Mouse (Mus musculus): ENCODE results near the gene AU022751. TPM values are rescaled to one million over a fixed set of nuclear protein-coding genes. Genes with fewer than 3 reads are reported as not detected.

The AU022751 gene
- polyA plus RNA-seq, 1 experiment from 2014 or later: not detected

Small RNA genes lying within 50 kb of the gene (microRNA-seq; reads per million reads assigned to microRNA genes)
- not detected for gene Gm27360

Other genes with a start within 250 kb of the AU022751 start
- gene Nudt11, start 36.0 kb downstream of the AU022751 start, polyA plus RNA-seq (2014; fragmentation: Nextera tagmentation; extraction: Ambion mirVana): 7.7 and 8.1 TPM in 2 replicates
- 17.6 and 19.7 TPM in 2 replicates for gene Nudt10, start 89.6 kb upstream of the AU022751 start, polyA plus RNA-seq (2014; fragmentation: Nextera tagmentation; extraction: Ambion mirVana)
- gene Bmp15, start 237.3 kb upstream of the AU022751 start, polyA plus RNA-seq (2014; fragmentation: Nextera tagmentation; extraction: Ambion mirVana): 0.06 and 0.15 TPM in 2 replicates

Measured in kidney, embryonic 14.5 days (tissue).